Mouse (Mus musculus) adrenal gland (tissue): ENCODE data around the gene Crisp3.
"Not testable (repeated sequence)": the region's sequence is repeated elsewhere in the genome, so short reads cannot be mapped to it uniquely, and the experiment has no call there.

Source experiments
- intact Hi-C: fragments of 180-260 bp; cut with DNase I; formaldehyde crosslinking; loops from one replicate; pipeline ENCODE4 v1.15.1; 2025
- long read RNA-seq, 2 experiments: library from polyadenylated mRNA; unstranded; transcript quantifications; one replicate each; pipeline ENCODE4 v2.0.0; 2020; ENCODE audit warnings: borderline replicate concordance in 1 of 2; ENCODE audit not compliant: insufficient replicate concordance in 1 of 2

Crisp3 gene
- long read RNA-seq, experiment 1: 0 reads
- long read RNA-seq, experiment 2: 0 reads

DNA sequence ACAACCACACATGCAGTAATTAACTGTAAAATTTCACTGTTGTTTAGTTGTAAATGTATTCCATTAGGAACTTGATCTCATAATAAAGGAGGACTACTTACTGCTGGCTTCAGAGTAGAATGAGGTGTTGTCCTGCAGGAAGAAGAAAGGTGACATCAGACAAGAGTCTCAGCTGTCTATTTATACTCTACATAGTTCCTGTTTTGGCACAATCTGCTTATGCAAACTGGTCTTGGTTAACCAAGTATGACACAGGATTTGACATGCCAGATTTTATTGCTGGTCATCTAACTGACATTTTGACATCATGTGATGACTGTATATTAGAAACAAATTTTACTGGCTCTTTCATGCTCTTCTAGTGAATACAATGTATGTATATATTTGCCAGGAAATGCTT is at the start of gene Crisp3:
Gene Crisp3, minus strand, starts transcription at position 154 of the 400 bp plus-strand sequence.
- intact Hi-C loops: no loop called here

DNA sequence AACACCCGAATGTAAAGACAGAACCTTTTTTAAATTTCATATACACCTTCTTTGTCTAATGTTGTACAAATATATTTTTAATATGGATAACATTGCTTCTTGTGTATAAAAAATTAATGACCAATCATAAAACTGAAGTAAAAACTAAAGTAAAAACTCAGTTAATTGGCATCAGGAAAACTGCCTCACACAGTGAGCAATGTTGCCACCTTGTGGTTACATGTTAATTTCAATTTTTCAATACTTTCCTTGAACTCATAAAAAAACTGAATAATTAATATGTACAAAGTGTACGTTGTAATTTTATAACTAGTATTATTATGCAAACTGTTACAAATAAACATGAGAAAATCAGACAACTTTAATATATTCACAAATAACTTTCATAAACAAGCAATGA is 43.3 kb upstream of the Crisp3 start:
- intact Hi-C loops: loop anchor here (5.0 to 10.0 kb wide), 2 partner anchors 83 to 131 kb away; no protein-coding TSS in a partner anchor

DNA sequence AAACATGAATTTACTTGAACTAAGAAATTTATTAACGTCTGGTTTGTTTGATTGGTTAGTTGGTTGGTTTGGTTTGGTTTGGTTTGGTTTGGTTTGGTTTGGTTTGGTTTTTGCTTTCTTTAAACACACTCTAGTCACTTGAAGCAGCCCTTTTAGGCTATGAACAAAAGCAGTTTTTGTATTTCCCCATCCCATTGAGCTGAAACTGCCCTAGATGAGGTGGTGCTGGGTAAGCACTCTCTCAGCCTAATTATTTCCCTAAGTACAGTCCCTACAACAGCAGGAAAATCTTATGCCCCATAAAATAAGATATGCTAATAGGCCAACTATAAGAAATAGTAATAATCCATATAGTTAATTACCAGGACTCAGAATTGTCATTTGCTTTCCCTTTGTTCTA is 33.4 kb upstream of the Crisp3 start:
- intact Hi-C loops: no loop called here

DNA sequence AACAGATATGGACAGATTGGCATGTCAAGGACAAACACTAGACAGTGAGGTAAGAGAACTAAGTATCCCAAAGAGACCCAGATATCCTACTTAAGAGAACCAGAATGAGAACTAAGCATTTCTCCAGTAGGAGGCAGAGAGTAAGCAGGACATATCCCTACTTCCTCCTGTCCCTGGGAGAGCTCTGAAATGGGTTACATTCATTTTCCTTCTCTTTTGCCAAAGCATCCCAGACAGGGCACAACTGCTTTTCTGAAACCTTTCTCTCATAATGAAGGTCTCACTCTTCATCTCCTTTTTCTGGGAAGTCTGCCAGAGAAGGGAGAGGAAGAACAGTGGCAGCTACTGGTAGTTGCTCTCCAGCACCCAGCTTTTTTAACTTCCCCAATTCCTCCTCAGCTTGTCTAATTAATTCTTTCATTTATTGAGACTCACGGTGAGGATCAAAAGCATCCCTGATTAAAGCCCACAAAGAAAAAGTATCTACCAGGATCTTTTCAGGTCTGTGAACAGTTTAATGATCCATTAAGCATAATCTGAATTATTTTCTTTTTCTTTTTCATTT is 32.9 kb upstream of the Crisp3 start:
- intact Hi-C loops: no loop called here

DNA sequence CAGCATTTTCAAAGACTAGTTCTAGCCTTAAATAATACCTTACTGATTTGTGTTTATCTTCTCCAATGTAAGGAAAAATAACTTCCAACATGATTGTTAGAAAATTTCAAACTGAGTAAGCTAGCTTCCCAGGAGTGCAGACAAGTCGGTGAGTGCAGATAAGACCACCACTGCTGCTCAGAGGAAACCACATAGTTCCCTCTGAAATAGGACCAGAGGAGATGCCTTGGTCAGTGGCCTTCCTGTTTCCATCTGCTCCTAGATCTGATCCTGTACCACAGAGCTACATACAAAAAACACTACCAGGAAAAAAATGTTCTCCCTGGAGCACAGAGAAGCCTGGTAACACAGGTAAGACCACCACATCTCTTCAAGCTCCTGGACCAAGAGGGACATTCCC is 10.4 kb upstream of the Crisp3 start:
- intact Hi-C loops: no loop called here

DNA sequence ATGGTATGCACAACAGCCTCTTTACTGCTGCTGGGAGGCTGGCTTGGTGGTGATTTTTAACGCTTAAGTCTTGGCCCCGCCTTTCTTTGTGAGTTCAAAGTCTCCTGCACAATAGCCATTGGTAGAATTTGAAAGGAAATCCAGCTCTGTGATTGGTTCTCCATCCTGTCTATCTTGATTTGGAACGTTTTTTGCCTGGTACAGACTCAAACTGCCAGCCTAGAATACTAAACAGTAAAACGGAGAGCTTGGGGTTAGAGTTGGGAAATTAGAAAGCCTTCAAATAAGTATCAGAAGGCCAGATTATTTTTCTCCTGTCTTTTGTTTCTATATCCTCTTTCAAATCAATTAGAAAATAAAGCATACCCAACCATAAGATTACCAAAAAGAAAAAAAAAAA is 33.5 kb downstream of the Crisp3 start, which contains the start of gene Pgk2:
Gene Pgk2, minus strand, starts transcription at position 101 of the 400 bp plus-strand sequence.
- intact Hi-C loops: no loop called here

DNA sequence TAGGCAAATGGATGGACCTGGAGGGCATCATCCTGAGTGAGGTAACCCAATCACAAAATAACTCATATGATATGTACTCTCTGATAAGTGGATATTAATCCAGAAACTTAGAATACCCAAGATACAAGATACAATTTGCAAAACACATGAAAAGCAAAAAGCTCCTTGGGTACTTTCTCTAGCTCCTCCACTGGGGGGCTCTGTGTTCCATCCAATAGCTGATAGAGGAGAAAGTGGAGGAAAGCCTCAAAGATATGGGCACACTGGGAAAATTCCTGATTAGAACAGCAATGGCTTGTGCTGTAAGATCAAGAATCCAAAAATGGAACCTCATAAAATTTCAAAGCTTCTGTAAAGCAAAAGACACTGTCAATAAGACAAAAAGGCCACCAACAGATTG is 40.3 kb downstream of the Crisp3 start:
- intact Hi-C loops: loop anchor here (5.0 kb wide), 1 partner anchor 85 kb away; no protein-coding TSS in a partner anchor

DNA sequence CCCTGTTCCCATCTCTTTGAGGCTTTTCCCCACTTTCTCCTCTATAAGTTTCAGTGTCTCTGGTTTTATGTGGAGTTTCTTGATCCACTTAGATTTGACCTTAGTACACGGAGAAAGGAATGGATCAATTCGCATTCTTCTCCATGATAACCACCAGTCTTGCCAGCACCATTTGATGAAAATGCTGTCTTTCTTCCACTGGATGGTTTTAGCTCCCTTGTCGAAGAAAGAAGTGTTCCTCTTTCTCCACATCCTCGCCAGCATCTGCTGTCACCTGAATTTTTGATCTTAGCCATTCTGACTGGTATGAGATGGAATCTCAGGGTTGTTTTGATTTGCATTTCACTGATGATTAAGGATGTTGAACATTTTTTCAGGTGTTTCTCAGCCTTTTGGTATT is 51.9 kb downstream of the Crisp3 start:
- intact Hi-C loops: not testable (repeated sequence)
